Mouse (Mus musculus): ENCODE results near the gene Clic3.

DNA sequence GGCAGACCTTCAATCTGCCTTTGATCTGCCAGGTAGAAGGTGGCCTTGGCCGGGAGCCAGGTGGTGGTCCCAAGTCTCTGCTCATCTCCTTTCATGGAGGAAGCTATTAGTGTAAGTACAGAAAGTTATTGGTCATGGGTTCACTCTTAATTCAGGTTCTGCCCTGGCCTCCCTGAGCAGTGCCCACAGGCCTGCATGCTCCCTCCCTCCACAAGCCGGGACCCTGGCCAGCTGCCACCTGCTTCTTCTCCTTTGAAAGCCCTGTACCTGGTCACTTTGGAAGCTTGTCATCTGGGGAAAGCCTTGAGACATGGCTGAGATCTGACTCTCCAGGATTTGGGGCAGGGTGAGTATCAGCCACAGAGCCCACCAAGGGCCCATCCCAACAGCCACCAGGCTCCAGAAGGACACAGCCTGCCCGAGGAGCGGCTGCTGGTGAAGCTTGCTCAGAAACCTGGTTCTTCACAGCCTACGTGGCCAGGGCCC lies 36.9 kb downstream of the Clic3 start, which contains the start of gene Lcn12:
- TF ChIP-seq CTCF (IDR thresholded peaks at IDR 0.05; ENCODE audit: control insufficient read depth, insufficient read depth, insufficient read length) (no peak), USF1 (IDR thresholded peaks at IDR 0.05; ENCODE audit: low read depth) (no peak), MYOG (IDR thresholded peaks at IDR 0.05; ENCODE audit: control insufficient read depth, extremely low read depth, insufficient read length) (no peak), FOSL1 (IDR thresholded peaks at IDR 0.05; ENCODE audit: insufficient read depth, low read length, poor library complexity, severe bottlenecking) (no peak), MYOD1 (IDR thresholded peaks at IDR 0.05; ENCODE audit: control insufficient read depth, insufficient read length, low read depth) (no peak), MAX (IDR thresholded peaks at IDR 0.05) (no peak)

All from C2C12 (cell line).